Mouse (Mus musculus) hindbrain, embryonic 14.5 days (tissue): ENCODE measurements around the gene Afap1. TPM values are rescaled to one million over a fixed set of nuclear protein-coding genes. Genes with fewer than 3 reads are reported as not detected.

Source experiments
- ATAC-seq: fragments of 200-750 bp; cut with Nextera tagmentation; 2 replicates; pipeline ENCODE4 v1.8.0; 2017; ENCODE audit warnings: moderate number of reproducible peaks, mild to moderate bottlenecking, moderate TSS enrichment, moderate library complexity; ENCODE audit not compliant: low FRiP score
- DNase-seq: peaks from one replicate; pipeline ENCODE4 v3.0.0-alpha.2; 2015; ENCODE audit warnings: low spot score
- H3K27ac ChIP-seq: fragments of 300-500 bp; sonication (generic); 2 replicates; pipeline ENCODE4 v1.5.1; 2014; ENCODE audit warnings: mild to moderate bottlenecking, moderate library complexity
- H3K27me3 ChIP-seq: fragments of 300-500 bp; sonication (generic); 2 replicates; pipeline ENCODE4 v1.6.1; 2014; ENCODE audit warnings: mild to moderate bottlenecking, low read length, mixed read lengths; ENCODE audit not compliant: control insufficient read depth, insufficient read depth
- H3K36me3 ChIP-seq: fragments of 300-500 bp; sonication (generic); replicated peaks from 2 replicates; pipeline ENCODE4 v1.6.1; 2014; ENCODE audit not compliant: control insufficient read depth, insufficient read depth
- H3K4me1 ChIP-seq: fragments of 300-500 bp; sonication (generic); replicated peaks from 2 replicates; pipeline ENCODE4 v1.6.1; 2014; ENCODE audit warnings: antibody characterized with exemption, low read length, mixed read lengths; ENCODE audit not compliant: control insufficient read depth, insufficient read depth
- H3K4me2 ChIP-seq: fragments of 300-500 bp; sonication (generic); replicated peaks from 2 replicates; pipeline ENCODE4 v1.6.1; 2014; ENCODE audit warnings: mild to moderate bottlenecking, moderate library complexity
- H3K4me3 ChIP-seq: fragments of 300-500 bp; sonication (generic); replicated peaks from 2 replicates; pipeline ENCODE4 v1.5.1; 2014; ENCODE audit warnings: mild to moderate bottlenecking, low read length
- H3K9ac ChIP-seq: fragments of 300-500 bp; sonication (generic); 2 replicates; pipeline ENCODE4 v1.6.1; 2014
- H3K9me3 ChIP-seq: fragments of 300-500 bp; sonication (generic); 2 replicates; pipeline ENCODE4 v1.6.1; 2016; ENCODE audit warnings: low read length; ENCODE audit not compliant: control insufficient read depth
- WGBS: fragments of 180-500 bp; shearing (Covaris S2); extraction: QIAGEN DNeasy Blood & Tissue Kit; methylation state at CpG from one replicate; pipeline ENCODE4 v1.1.7; 2014; 5-methylcytosine and 5-hydroxymethylcytosine counted together
- polyA plus RNA-seq: library from polyadenylated mRNA; unstranded; fragments of >200 nt; fragmentation: Nextera tagmentation; extraction: Ambion mirVana; gene quantifications from 2 replicates; pipeline ENCODE4 v1.2.1, GENCODE M21; 2014

Gene Afap1
- polyA plus RNA-seq, 1 experiment from 2014 or later = 72.3 TPM

DNA sequence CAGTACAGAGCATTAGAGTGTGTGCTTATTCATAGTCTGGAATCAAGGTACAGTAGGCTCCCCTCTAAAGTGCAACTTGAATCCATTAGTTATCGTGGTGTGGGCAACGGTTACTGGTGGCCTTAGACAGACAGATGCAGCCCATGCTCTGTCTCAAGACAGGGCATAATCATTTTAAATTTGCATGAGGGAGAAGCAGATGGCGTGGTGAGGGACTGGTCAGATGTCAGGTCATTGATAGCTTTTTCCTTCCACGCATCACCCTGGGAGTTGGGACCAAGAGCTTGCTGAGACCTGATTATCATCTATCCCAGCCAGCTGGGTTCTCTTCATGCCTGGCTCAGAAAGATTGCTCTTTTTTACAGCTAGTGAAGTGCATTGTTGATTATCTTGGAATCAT, 27.0 kb downstream of the Afap1 start:
- no peak overlapping the region for H3K9ac ChIP-seq
- ATAC-seq (no peak), DNase-seq (no peak)
- no peak overlapping the region for H3K4me3 ChIP-seq
- 27% methylated on average over 4 of the region's 4 CpGs for WGBS
- no peaks in the 10 kb centered on the region for H3K36me3 ChIP-seq
- no peak overlapping the region for H3K4me2 ChIP-seq
- H3K4me1 ChIP-seq = peaks cover 91% of the 10 kb centered on the region
- H3K27me3 ChIP-seq = no peaks in the 10 kb centered on the region
- H3K27ac ChIP-seq = 0 out of 2 replicates have a peak overlapping the region, but pooled peaks have one; percentile 91
- no peaks in the 10 kb centered on the region for H3K9me3 ChIP-seq

- ATAC-seq (no peak), DNase-seq (no peak)
- Histone ChIP-seq H3K4me3 (no peak overlapping the region), H3K36me3 (no peaks in the 10 kb centered on the region), H3K4me2 (no peak overlapping the region), H3K9ac (no peak overlapping the region), H3K4me1 (peaks cover 91% of the 10 kb centered on the region), H3K9me3 (no peaks in the 10 kb centered on the region), H3K27me3 (no peaks in the 10 kb centered on the region), H3K27ac (no peak overlapping the region; the same call in 1 of the 2 replicates)
These were observed 27.4 kb downstream of the Afap1 start for GRCm38 (mm10) chr5:35920557-35920956.

GRCm38 (mm10) chr5:35921141-35921540, 28.0 kb downstream of the Afap1 start:
- Histone ChIP-seq H3K9ac (no peak overlapping the region), H3K27ac (no peak overlapping the region)
- 80% methylated on average over 6 of the region's 6 CpGs for WGBS

DNA sequence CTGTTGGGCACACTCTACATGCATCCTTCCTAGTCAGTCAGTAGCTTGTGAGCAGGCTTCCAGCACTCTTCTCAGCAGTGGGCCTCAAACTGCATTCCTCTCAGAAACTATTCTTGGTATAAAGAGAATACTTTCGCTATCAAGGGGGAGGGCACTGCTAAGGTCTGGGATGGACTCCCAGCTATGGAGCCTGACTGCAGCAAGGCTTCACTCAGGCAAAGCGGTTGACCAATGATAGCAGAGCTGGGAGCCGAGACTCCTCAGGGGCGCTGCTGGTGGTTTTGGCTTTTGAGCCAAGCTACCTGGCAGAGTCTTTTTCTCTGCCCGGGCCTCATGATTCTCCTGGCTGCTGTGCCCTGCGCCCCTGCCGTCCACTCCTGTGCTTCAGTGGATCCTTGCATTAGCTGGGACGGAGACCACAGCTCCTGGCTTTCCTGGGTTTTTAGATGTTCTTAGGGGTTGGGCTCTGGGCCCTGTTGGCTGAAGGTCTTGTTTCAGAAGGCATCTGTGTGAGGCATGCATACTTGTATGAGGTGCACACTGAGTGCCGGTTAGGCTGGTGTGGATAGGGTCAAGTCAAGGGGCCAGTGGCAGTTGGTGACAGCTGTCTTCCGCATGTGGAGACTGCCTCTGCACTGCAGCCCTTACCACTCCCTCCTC, 28.6 kb downstream of the Afap1 start:
- H3K4me3 ChIP-seq = no peak overlapping the region
- 0 out of 2 replicates have a peak overlapping the region, but pooled peaks have one; percentile 2 for H3K4me2 ChIP-seq
- H3K9me3 ChIP-seq = no peaks in the 10 kb centered on the region
- H3K9ac ChIP-seq = no peak overlapping the region
- peak overlapping the region; percentile 53 for H3K27ac ChIP-seq
- no peaks in the 10 kb centered on the region for H3K36me3 ChIP-seq
- no peaks in the 10 kb centered on the region for H3K27me3 ChIP-seq
- 39% methylated on average over 10 of the region's 10 CpGs for WGBS
- peak; percentile 15; the same call in 1 of the 2 replicates for ATAC-seq
- DNase-seq = no peak
- H3K4me1 ChIP-seq = peaks cover 95% of the 10 kb centered on the region

More at GRCm38 (mm10) chr5:35921141-35921540, 28.0 kb downstream of the Afap1 start:
- ATAC-seq (no peak), DNase-seq (no peak)
- no peak overlapping the region for H3K4me2 ChIP-seq
- peaks cover 91% of the 10 kb centered on the region for H3K4me1 ChIP-seq
- no peak overlapping the region for H3K4me3 ChIP-seq
- no peaks in the 10 kb centered on the region for H3K27me3 ChIP-seq
- no peaks in the 10 kb centered on the region for H3K36me3 ChIP-seq
- H3K9me3 ChIP-seq = no peaks in the 10 kb centered on the region

DNA sequence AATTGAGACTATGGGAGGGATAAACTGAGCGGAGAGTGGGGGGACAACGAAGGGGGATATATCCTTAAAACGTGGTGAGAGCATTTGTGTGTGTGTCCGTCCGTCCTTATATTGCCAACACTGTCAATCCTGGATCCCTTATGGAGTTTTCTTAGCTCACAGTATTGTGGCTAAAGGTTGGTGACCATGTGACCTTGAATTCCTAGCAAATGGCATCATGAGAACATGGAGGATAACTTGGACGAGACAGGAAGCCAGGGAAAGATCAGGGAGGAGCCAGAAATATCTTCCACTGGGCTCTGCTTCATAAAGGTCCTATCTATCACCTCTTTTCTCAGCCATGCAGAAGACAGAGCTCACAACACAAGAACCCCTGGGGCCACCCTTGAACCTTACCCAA, 30.3 kb downstream of the Afap1 start:
- no peak overlapping the region for H3K27ac ChIP-seq

DNA sequence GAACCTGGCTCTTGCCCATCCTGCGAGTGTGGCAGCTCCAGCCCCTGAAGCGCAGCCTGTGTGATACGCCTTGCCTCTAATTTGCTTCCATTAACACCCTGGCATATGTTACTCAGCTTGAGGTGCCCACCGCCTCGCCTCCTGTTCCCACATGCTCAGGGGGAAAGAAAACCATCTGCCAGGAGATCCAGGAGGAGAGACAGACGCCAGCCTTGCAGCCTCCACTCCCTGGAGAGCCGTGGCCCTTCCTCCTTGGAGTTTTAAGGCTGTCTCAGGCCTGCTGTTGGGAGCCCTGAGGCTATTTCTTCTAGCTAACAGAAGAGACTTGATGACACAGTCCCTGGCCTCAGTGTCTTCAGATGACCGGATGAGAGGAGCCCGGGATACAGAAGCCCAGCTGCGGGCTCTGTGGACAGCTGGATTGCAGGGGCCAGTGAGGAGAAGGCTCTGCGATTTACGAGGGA, 32.1 kb downstream of the Afap1 start:
- H3K4me3 ChIP-seq = no peak overlapping the region
- H3K27me3 ChIP-seq = no peaks in the 10 kb centered on the region
- H3K4me1 ChIP-seq = peaks cover 72% of the 10 kb centered on the region
- H3K9ac ChIP-seq = no peak overlapping the region
- H3K9me3 ChIP-seq = no peaks in the 10 kb centered on the region
- ATAC-seq = peak; percentile 42; the same call in 1 of the 2 replicates
- peak; percentile 49 for DNase-seq
- no peak overlapping the region for H3K4me2 ChIP-seq
- H3K36me3 ChIP-seq = no peaks in the 10 kb centered on the region
- 28% methylated on average over 12 of the region's 12 CpGs for WGBS
- peak overlapping the region; percentile 60 for H3K27ac ChIP-seq

More for the DNA sequence above, 30.3 kb downstream of the Afap1 start:
- no peak for DNase-seq
- Histone ChIP-seq H3K27me3 (no peaks in the 10 kb centered on the region), H3K9me3 (no peaks in the 10 kb centered on the region), H3K4me1 (peaks cover 90% of the 10 kb centered on the region), H3K4me2 (no peak overlapping the region), H3K4me3 (no peak overlapping the region), H3K36me3 (no peaks in the 10 kb centered on the region), H3K9ac (no peak overlapping the region)
- 87% methylated on average over 6 of the region's 6 CpGs for WGBS
- ATAC-seq = no peak

DNA sequence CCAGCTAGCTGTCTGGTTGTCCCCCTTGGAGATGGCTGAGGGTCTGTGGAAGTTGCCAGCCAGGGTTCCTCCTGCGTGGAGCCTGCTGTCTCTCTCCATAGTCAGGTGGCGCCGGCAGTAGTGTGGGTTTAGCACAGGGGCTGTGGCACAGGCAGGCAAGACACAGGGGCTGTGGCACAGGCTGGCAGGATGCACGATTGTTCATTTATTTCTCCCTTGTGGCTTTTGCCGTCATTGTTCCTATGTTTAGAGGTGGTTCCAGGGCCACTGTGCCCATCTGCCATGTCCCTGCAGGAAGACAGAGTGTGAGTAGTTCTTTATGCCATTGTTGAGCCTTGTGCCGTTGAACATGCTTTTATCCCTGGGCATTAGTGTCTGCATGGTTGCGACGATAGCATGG, 33.4 kb downstream of the Afap1 start:
- peak; percentile 22; the same call in 1 of the 2 replicates for ATAC-seq

GRCm38 (mm10) chr5:35931296-35931695, 38.2 kb downstream of the Afap1 start:
- Histone ChIP-seq H3K4me3 (no peak overlapping the region), H3K27me3 (no peaks in the 10 kb centered on the region)
- 71% methylated on average over 5 of the region's 5 CpGs for WGBS

More for the DNA sequence above, 33.4 kb downstream of the Afap1 start:
- H3K9ac ChIP-seq = peak overlapping the region; percentile 12; the same call in 1 of the 2 replicates
- 32% methylated on average over 8 of the region's 8 CpGs for whole genome bisulfite sequencing
- H3K36me3 ChIP-seq = no peaks in the 10 kb centered on the region
- DNase-seq = no peak
- H3K4me1 ChIP-seq = peaks cover 59% of the 10 kb centered on the region
- peak overlapping the region; percentile 50; the same call in 1 of the 2 replicates for H3K27ac ChIP-seq
- no peak overlapping the region for H3K4me2 ChIP-seq
- H3K27me3 ChIP-seq = no peaks in the 10 kb centered on the region
- no peaks in the 10 kb centered on the region for H3K9me3 ChIP-seq
- H3K4me3 ChIP-seq = no peak overlapping the region

DNA sequence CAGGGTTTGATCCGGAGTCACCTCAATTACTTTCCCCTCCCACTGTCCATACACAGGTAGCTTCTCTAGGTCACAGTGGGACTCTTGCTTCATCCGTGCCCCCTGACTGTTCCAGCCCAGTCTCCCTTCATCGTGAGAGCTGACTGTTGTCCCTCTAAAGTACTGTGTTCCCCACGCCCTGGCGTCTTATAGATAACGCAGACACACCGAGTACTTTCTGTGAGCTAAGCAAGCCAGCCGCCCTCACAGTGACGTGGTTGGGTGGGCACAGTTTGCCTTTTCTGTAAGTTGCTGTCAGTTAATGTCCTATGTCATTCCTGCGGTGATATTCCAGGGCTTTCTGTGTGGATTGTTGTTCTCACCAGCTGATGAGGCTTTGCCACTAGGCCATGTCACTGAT, 39.9 kb downstream of the Afap1 start:
- Histone ChIP-seq H3K27me3 (no peaks in the 10 kb centered on the region), H3K36me3 (peaks cover 19% of the 10 kb centered on the region), H3K27ac (no peak overlapping the region), H3K4me3 (no peak overlapping the region), H3K9me3 (no peaks in the 10 kb centered on the region), H3K4me1 (peaks cover 23% of the 10 kb centered on the region), H3K4me2 (no peak overlapping the region), H3K9ac (no peak overlapping the region)
- 71% methylated on average over 10 of the region's 10 CpGs for WGBS
- ATAC-seq (0 out of 2 replicates have a peak, but pooled peaks have one; percentile 28), DNase-seq (no peak)

More at GRCm38 (mm10) chr5:35931296-35931695, 38.2 kb downstream of the Afap1 start:
- Histone ChIP-seq H3K9me3 (no peaks in the 10 kb centered on the region), H3K4me1 (peaks cover 32% of the 10 kb centered on the region), H3K27ac (no peak overlapping the region), H3K36me3 (peaks cover 6% of the 10 kb centered on the region), H3K4me2 (no peak overlapping the region), H3K9ac (no peak overlapping the region)
- ATAC-seq (no peak), DNase-seq (no peak)
